Mouse (Mus musculus) cerebral cortex, adult 2 months (tissue): ENCODE results near the gene Ankrd44.

ENCODE experiments used
- WGBS: fragments of 180-500 bp; shearing (Covaris S2); methylation state at CpG from one replicate; pipeline ENCODE4 v1.1.7; 2018; 5-methylcytosine and 5-hydroxymethylcytosine counted together

Ankrd44 gene

DNA sequence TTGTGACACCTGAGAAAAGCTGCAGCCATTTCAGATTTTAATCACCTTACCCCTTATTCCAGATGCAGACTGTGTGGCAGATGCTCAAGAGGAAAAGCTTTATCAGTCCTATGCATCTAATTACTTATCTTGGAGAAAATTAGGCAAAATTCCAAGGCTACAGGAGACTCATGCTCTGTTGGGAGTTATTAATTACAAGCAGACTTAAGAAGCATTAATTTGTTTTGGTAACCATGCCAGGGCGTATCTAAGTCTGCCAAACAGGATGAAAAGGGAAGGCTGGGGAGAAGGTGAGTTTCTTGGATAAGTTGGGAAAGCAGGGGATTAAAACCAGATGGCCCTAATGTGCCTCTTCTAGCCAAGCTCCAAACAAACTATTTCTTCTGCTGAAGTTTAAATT lies 222.7 kb downstream of the Ankrd44 start:
- WGBS = 67% methylated on average over 1 of the region's 1 CpGs

DNA sequence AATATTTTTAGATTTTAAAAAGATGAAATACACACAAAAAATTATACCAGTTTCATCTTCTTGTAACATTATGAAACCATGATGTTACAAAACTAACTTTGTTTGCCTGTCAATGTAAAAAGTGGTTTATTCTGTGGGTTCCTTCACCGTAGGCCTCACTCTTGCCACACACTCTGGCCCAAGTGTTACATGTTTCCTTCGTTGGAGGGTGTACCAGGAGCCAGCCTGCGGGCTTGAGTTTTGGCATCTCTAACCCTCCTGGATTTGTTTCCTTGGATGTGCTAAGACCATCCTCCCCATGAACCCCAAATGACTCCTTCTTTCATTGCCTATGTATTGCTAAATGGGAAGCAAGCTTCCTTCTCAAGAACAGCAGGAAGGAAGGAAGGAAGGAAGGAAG lies 230.8 kb downstream of the Ankrd44 start:
- 73% methylated on average over 3 of the region's 3 CpGs for WGBS

DNA sequence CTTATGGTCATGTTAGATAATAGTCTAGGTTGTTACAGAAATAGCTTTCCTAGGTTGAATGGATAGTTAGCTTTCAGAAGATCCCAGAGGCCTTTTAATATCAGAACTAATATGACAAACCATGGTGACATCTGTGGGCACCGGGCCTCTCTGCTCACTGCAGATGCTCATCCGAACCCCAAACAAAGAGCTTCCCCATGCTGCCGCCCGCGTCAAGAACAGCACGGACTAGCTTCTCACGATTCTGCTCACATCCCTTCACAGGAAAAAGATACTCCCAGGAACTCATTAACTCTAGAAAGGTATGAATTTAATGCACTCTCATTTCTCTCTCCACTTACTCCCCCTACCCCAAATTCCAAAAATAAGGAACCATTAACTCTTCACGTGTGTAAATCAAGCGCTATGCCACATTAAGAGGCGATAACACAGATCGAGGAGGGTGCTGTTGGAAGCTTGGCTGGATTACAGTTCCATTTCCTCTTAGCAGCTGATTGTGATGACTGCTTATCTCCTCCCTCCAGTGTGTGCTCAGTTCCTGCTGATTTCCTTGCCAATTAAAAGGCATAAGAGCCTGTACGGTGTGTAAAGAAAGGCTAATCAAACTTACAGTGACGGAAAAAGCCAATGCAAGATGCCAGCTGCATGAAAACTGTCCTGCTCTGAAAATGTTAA lies 235.8 kb downstream of the Ankrd44 start:
- 49% methylated on average over 13 of the region's 13 CpGs for WGBS

DNA sequence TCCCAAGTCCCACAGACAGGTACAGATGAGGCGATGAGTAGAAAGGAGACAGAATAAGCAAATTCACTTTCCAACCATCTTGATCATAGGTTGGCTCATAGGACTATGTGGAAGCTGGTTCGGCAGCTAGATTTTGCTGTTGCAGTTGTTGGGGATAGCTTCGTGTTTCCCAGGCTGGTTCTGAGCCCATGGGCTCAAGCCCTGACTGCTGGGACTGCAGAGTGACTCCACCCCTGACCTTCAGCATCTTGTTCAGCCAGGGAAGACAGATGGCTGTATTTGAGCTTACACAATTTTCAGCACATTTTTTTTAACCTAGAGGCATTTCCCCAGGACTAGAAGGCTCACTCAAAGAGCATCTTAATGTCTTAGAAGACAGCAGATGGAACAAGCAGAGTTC lies 237.7 kb downstream of the Ankrd44 start:
- 91% methylated on average over 3 of the region's 3 CpGs for WGBS

DNA sequence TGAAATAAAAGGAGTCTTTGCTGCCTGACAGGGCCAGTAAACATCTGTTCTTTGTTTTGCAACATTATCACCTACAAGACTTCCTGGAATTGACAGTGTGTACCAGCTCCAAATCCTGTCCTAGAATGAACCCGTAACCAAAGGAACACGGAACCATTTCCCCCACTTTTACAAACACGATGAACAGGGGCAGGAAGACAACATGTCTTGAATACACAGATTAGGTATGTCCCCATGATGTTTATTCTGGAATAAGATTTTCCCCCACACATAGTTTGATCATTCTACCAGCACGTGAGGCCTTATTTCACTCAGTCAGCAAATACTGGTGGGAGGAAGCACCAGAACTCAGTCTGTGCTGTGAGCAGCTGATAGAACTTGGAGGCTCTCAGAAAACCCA lies 241.9 kb downstream of the Ankrd44 start:
- 68% methylated on average over 4 of the region's 4 CpGs for WGBS

DNA sequence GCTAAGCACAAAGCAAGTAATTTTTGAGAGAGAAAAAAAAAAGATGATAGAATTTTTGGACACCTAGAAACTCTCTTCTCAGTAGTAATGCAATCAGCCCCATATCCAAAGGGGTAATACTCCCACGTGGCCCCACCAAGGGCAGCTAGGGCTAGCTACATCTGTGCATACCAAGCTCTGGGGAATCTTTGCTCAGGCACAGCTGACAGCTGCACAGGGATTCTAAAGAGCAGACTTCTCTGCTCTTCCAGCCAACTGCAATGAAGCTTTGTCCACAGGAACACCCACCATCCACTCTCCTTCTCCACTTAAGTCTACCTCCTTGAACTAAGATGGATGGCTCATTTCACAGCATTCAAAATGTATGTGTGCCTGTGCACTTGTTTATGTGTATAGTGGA lies 246.6 kb downstream of the Ankrd44 start:
- 77% methylated on average over 1 of the region's 1 CpGs for WGBS

DNA sequence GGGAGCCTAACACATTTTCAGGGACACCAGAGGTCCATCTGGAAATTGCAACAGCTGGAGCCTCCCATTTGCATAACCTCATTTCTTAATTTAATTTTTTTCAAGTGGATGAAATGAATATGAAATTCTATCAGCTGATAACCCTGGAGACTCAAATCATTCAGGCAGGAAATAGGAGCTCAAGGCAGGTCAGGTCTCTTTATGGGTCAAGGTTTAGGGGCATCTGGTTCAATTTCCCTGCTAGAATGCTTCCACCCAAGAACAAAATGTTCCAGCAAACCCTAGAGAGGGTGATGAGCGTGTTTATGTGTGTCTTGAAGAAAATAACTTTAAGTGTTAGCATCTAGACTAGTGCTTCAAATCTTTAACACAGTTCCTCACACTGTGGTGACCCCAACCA lies 248.2 kb downstream of the Ankrd44 start:
- 88% methylated on average over 1 of the region's 1 CpGs for WGBS

DNA sequence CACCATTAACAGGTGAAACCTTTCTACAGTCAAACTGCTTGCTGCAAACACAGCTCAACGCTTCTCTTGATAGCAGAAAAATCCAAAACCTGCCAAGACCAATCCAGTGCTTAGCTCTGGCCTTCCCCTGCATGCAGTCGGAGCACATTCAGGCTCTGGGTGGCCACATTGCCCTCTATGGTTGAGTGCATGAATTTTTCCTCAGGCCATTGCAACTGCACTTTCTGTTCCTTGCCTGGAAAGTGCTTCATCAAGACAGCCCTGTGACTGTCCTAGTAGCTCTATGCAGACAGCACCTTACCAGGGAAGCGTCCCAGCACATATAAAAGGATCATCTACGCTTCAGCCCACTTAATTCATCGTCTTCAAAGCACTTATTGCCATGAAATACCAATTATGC lies 250.7 kb downstream of the Ankrd44 start:
- 80% methylated on average over 5 of the region's 5 CpGs for WGBS

DNA sequence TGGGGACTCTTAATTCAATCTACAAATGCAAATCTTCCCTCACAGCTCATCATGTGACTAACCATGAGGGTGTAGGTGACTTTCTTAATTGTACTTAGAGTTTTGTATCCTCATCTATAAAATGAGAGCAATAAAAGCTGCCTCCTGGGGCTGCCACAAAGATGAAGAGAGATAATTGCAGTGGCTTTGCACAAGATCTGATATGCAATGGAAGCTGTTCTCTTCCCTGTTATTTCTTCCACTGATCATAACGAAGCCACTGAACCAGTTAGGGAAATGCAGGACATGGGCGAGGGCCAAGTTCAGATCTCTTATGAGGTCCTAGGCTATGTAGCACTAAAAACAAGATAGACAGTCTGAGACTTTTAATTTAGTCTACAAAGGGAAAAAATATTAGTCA lies 258.2 kb downstream of the Ankrd44 start:
- 83% methylated on average over 2 of the region's 2 CpGs for WGBS

DNA sequence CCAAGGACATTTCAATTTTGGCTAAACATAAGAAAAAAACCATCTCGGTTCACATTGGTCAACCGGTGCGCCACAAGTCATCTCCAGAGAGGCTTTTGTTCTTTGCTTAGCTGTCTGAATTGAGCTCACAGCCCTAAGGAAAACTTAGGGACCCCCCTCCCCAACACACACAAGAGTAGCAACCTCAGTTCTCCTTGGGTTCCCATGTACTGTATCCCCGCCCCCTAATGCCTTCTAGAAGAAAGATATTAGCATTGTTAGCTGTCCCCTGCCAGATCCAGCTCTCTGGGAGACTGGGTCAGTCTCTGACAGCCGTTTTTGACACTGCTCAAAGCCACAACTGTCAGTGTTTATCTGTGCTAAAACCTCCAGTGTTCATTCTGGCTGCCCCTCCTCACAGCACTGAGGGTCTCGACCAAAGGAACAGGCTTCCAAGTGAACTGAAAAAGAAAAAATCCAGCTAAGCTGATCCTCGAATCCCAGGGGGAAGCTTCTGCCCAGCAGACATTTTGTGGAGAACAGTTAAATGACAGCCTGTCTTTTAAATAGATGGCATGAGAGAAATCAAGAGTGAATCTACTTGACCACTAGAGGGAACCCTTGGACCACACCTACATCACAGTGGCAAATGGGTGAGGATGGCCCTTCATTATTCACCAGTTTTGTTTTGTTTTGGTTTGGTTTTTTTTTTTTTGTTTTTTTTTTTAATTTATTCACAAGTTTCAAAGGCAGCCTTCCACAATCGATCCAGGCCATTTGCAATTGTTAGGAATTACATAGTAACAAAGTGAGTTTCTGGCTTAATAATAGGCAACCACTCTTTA lies 260.4 kb downstream of the Ankrd44 start:
- WGBS = 55% methylated on average over 8 of the region's 8 CpGs

DNA sequence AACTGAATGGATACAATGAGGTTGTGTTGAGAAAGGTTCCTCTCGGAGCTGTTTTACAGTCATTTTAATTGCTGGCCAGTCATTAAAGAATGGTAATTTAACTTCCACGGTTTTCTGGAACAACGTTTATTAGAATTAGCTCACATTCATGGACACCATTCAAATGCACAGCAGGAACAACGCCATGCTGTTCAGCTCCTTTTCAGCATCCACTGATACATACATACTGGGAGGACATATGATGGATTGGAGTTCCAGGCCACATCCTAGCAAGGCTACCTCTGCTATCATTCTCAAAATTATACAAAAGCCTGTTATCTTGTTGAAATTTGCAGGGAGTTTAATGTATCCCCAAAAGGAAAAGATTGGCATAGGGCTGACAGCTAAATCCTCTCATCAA lies 261.1 kb downstream of the Ankrd44 start:
- WGBS = 66% methylated on average over 4 of the region's 4 CpGs

DNA sequence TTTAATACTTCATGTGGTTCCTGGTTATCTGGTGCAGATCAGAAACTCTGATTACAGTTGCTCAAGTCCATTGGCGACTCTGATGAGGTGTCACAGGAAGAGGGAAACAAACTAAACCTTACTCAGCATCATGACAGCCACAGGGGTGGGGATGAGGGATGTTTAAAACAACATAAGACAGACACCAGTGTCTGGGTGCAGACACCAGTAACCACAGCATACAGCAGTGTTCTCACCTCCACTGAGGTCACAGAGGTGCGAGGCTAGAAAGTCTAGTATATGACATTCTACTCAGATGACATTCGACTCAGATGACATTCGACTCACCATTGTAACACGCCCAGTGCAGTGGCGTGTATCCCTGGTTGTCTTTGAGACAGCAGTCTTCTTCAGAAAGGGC lies 265.5 kb downstream of the Ankrd44 start:
- 85% methylated on average over 6 of the region's 6 CpGs for WGBS

DNA sequence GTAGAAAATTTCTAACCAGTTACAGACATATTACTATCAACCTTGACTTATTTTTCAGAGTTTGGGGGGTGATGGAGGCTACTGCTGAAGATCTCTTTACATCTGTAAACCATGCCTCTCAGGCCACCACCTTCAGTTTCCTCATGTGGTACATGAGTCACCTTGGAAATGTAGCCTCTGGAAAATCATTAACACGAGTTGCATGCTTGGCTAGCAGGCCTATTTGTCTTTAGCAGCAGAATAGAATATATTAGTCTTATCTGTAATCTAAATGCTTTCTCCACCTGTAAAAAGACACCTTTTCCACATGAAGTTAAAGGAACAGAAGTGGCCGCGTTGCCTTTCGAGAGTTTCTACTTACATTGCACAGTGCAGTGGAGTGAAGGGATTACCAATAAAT lies 267.6 kb downstream of the Ankrd44 start:
- WGBS = 97% methylated on average over 4 of the region's 4 CpGs

DNA sequence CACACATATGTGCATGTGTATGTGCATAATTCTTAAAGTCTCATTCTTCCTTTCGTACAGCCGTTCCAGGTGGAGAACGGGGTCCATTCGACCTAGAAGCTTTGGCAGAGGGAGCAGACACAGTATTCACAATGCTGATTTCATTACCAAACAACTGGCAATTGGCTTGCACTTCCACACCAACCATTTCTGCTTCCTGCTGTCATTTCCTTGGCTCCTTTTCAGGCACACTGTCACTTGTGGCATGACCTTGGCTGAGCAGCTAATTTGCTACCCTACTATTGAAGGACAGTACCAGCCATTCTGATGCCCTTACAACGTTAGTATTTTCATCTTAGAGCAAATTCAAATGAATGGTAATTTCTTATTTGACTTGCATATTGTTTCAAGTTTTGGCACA lies 277.9 kb downstream of the Ankrd44 start:
- WGBS = 69% methylated on average over 5 of the region's 5 CpGs

DNA sequence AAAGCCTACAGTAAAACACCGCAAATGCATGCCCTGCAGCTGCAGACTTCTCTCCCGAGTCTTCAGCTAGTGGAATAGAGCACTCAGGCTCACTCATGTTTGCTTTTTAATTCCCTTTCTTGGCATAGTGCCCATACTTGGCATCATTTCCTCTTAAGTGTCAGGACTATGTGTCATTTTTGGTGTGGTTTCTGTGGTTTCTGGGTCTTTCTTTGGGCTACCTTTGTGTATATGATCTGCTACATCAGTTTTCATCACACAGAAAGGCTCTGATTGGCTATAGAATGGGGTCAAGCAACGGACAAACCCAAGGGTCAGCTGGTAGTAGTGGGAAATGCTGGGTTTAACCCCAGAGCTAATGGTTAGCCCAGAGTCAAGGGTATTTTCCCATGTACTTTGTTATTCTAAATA lies 278.8 kb downstream of the Ankrd44 start:
- WGBS = 59% methylated on average over 3 of the region's 3 CpGs

DNA sequence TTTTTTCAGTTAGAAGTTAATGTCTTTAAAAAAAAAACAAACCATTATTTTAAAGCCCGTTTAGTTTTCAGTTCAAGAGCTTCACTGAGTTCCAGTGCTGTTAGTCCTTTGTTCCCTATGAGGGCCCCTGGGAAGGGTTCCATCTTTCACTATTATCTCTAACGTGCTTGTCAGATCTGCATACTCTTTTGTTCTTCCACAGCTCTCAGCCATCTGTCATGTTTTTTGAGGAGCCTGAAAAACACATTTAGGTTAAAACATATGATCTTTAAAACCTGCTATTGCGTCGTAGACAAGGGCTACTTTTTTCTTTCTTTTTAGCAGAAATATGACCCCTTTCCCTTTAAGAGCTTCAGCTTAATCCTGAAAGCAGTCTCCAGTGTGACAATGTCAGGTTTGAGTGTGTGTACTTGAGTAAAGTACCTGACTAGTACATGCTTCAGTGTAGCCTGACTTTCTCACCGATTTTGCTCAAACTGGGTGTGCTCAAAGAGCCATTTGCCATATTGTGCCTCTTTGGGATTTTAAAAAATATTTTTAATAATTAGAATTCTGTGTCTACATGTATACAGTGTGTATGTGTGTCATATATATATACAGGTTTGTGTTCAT lies 285.9 kb downstream of the Ankrd44 start:
- 42% methylated on average over 5 of the region's 5 CpGs for WGBS

DNA sequence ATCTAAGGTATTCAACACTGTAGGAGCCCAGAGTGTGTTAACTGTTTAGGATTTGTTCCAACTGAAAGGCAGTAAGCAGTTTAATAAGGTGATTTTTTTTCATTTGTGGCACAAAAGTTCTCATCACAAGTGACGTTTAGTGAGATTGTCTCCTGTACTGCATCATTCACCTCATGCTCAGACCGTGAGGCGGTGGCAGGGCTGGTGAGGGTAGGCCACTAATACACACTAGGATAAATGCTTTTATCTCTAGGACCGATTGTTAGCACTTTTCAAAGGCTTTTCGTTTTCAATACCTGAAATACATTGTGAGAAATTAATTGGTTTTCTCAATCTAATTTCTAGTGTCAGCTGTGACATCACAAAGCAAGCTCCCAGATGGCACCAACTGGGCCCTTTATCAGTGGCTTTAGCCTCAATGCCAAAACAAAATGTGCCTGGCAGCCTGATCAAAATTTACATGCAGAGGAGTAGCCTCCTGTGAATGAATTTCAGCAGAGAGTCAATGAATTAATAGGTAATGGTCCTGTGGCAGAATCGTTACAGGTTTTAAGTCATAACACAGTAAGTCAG lies 286.6 kb downstream of the Ankrd44 start:
- 73% methylated on average over 6 of the region's 6 CpGs for whole genome bisulfite sequencing

DNA sequence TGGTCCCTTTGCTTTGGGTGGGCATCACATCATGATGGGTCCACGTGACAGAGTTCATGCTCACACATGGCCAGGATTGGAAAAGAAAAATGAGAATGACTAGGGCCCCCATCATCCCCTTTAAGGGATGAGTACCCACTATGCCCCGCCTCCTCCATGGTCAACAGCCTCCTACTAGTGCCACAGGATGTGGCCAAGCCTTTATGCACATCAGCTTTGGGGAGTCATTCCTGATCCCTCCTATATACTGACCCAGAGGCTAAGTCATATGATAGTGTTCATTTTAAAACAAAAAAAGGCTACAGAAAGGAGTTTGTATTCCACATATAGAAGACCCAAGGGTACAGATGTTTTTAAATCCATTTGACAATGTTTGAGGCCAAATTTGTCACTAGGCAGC lies 287.1 kb downstream of the Ankrd44 start:
- 96% methylated on average over 2 of the region's 2 CpGs for WGBS

DNA sequence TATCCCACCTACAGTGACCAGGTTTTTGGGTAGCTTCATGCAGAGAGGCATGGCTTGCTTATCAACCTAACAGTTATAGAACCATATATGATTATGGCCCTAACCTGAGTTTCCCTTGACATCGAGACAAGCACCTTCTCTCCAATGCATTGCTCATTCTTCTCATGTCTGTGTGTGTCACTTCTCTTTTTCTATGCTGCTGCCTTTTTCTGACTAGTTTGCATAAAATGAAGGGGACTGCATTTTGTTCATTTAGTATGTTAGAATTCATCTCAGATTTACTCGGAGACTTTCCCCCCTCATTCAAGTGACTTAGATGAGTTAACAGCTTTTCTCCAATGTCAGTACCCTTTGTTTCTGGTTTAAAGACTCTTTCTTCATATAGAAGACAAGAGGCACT lies 288.8 kb downstream of the Ankrd44 start:
- 84% methylated on average over 2 of the region's 2 CpGs for WGBS

DNA sequence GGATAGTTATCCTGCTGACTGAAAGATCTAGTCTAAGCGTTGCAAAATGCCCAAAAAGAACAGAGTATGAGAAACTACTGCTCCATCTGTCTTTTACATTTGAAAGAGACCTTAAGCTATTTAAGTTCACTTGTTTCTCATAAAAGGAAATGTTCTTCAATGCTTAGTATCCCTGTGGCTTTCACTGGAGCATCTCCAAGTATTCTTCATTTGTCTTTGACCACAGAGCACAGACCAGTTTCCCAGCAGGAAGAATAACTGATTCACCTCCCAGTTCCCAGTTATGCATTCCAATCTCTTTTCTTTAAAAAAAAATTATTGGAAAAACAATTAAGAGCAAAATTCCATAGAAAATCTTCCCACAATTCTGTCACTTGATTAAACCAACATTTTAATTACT lies 297.1 kb downstream of the Ankrd44 start:
- 44% methylated on average over 1 of the region's 1 CpGs for WGBS

DNA sequence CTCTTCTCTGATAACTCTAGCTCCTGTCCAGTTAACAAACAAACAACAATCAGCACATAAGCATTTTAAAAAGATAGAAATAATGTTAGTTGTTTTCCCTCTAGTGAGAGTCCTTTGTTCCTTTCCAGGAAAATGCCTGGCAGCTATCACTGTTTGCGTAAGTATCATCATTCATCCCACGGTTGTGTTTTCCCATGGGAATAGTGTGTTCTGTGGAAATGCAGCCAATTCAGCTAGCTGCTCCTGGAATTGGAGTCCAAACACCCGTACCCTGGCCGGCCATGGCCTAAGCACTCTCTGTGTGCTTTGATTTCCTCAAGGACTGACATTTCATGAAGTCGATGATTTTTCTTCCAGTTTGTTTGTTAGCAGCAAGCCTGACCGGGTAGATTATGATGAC lies 311.2 kb downstream of the Ankrd44 start:
- WGBS = 73% methylated on average over 6 of the region's 6 CpGs

DNA sequence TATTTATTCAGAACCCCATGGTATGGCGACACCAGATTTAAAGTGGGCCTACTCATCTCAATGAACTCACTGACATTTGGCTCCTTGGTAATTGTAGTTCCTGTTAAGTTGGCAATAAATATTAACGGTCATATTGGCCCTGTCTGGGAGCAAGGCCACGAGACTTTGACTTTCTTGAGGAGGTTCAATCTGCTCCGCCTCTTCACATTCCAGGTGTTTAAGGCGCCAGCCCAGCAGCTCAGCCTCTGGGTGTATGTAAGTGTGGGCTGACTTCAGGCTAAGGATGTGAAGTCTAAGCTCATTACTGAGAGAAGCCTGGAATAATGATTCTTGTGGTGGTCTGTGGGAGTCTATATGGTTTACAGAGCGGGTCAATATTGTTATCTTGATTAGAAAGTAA lies 313.8 kb downstream of the Ankrd44 start:
- 87% methylated on average over 6 of the region's 6 CpGs for WGBS

DNA sequence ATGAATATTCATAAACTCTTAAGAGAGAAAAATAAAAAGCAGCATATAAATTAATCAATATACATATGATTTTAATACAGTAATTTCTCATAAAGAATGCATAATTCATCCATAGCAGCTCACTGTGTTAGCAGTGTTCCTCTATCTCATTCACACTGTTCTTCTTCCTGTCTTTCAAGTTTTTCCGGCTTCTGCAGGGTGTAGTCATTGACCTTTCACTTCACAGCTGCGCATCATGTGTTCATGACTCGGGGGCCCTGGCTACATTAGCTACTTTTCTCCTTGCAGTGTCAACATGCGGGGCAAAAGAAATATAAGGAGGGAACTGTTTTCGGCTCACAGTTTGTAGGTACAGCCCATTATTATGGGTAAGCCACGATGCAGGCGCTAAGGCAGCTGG lies 314.3 kb downstream of the Ankrd44 start:
- WGBS = 79% methylated on average over 7 of the region's 7 CpGs
